ENCODE assay signal across 8 mouse cellular contexts in genomic region chr7:80666198-80666915, GRCm38 (mm10). TPM values are rescaled to one million over a fixed set of nuclear protein-coding genes. Genes with fewer than 3 reads are reported as not detected.
A peak's percentile ranks its signal among the peaks of the same experiment; 100 is the strongest.
DNase-seq lines count a peak whose midpoint lies in the region; ATAC-seq and TF ChIP-seq lines count a peak whose summit lies in the region.

No protein-coding gene starts in this region.

- ATAC-seq in megakaryocyte, adult 5-6 weeks (ENCODE audit: poor library complexity, severe bottlenecking), result no peak
- ATAC-seq in heart, embryonic 15.5 days (replicated peaks; ENCODE audit: insufficient number of reproducible peaks, insufficient read depth, low FRiP score, low read depth), result peak; percentile 74; the same call in 1 of the 2 replicates
- ATAC-seq in stomach, embryonic 15.5 days (ENCODE audit: insufficient read depth, low FRiP score, low read depth), result 0 out of 2 replicates have a peak, but pooled peaks have one; percentile 25

- no peak for TF ChIP-seq CTCF in liver, adult 2 months (IDR thresholded peaks at IDR 0.05; ENCODE audit: low read depth, low read length)

- TF ChIP-seq POLR2A in liver, adult 2 months (IDR thresholded peaks at IDR 0.05; ENCODE audit: extremely low read depth, insufficient read depth, low read length), result no peak

- peak overlapping the region; percentile 89 for H3K4me3 ChIP-seq in megakaryocyte, embryonic 14.5 days (replicated peaks)
- H3K4me3 ChIP-seq in heart, embryonic 15.5 days, result no peak overlapping the region
- H3K4me3 ChIP-seq in liver, adult 2 months (ENCODE audit: insufficient read depth, low read depth, low read length), result no peak overlapping the region
- no peak overlapping the region for H3K4me3 ChIP-seq in stomach, embryonic 15.5 days (replicated peaks)

- H3K79me2 ChIP-seq in liver, adult 2 months (ENCODE audit: control insufficient read depth, insufficient read depth, low read length), result peaks cover 17% of the 10 kb centered on the region

- H3K9me3 ChIP-seq in megakaryocyte, embryonic 14.5 days, result no peaks in the 10 kb centered on the region
- no peaks in the 10 kb centered on the region for H3K9me3 ChIP-seq in heart, embryonic 15.5 days (replicated peaks)
- H3K9me3 ChIP-seq in stomach, embryonic 15.5 days, result no peaks in the 10 kb centered on the region

- peak overlapping the region; percentile 7; the same call in 1 of the 2 replicates for H3K9ac ChIP-seq in heart, embryonic 15.5 days
- H3K9ac ChIP-seq in liver, adult 2 months (ENCODE audit: low read depth, low read length), result no peak overlapping the region
- H3K9ac ChIP-seq in stomach, embryonic 15.5 days, result no peak overlapping the region

- H3K27ac ChIP-seq in heart, embryonic 15.5 days, result peak overlapping the region; percentile 91
- no peak overlapping the region for H3K27ac ChIP-seq in liver, adult 2 months (replicated peaks; ENCODE audit: insufficient read depth, low read depth, low read length)
- H3K27ac ChIP-seq in stomach, embryonic 15.5 days, result peak overlapping the region; percentile 58

- no peaks in the 10 kb centered on the region for H3K27me3 ChIP-seq in megakaryocyte, embryonic 14.5 days (replicated peaks)
- no peaks in the 10 kb centered on the region for H3K27me3 ChIP-seq in heart, embryonic 15.5 days
- H3K27me3 ChIP-seq in liver, adult 2 months (ENCODE audit: control insufficient read depth, insufficient read depth, low read length), result no peaks in the 10 kb centered on the region
- no peaks in the 10 kb centered on the region for H3K27me3 ChIP-seq in stomach, embryonic 15.5 days (replicated peaks)

- H3K4me1 ChIP-seq in megakaryocyte, embryonic 14.5 days, result peaks cover 94% of the 10 kb centered on the region
- peaks cover 37% of the 10 kb centered on the region for H3K4me1 ChIP-seq in heart, embryonic 15.5 days (replicated peaks)
- H3K4me1 ChIP-seq in liver, adult 2 months (ENCODE audit: control insufficient read depth, insufficient read depth, low read length), result peaks cover 19% of the 10 kb centered on the region
- peaks cover 20% of the 10 kb centered on the region for H3K4me1 ChIP-seq in stomach, embryonic 15.5 days

- DNase-seq in liver, adult 2 months (ENCODE audit: extremely low read depth, low read depth, low spot score), result peak; percentile 24
- DNase-seq in testis, postnatal 14 days (ENCODE audit: low spot score), result no peak
- DNase-seq in yolk sac, embryonic 10.5 days (ENCODE audit: low spot score), result no peak
- no peak for DNase-seq in B cell, adult 2 months

- H3K36me3 ChIP-seq in megakaryocyte, embryonic 14.5 days (replicated peaks; ENCODE audit: low read length), result peaks cover 34% of the 10 kb centered on the region
- no peaks in the 10 kb centered on the region for H3K36me3 ChIP-seq in heart, embryonic 15.5 days
- no peaks in the 10 kb centered on the region for H3K36me3 ChIP-seq in liver, adult 2 months (ENCODE audit: control insufficient read depth, insufficient read depth, low read length)
- H3K36me3 ChIP-seq in stomach, embryonic 15.5 days, result no peaks in the 10 kb centered on the region

- 34% methylated on average over 10 of the region's 10 CpGs for WGBS in heart, embryonic 15.5 days
- 66% methylated on average over 10 of the region's 10 CpGs for WGBS in liver, adult 2 months
- 34% methylated on average over 10 of the region's 10 CpGs for WGBS in stomach, embryonic 15.5 days

- peak overlapping the region; percentile 39 for H3K4me2 ChIP-seq in heart, embryonic 15.5 days
- H3K4me2 ChIP-seq in stomach, embryonic 15.5 days, result no peak overlapping the region; the same call in 1 of the 2 replicates

RNA-seq across cellular contexts. Expression of gene Crtc3, which starts 22.3 kb away (rescaled TPM):
- 9.4 and 13.7 TPM in 2 replicates for polyA plus RNA-seq in megakaryocyte, embryonic 14.5 days (2012; ENCODE audit: insufficient read depth, low replicate concordance)
- total RNA-seq in megakaryocyte, adult 5-6 weeks (2015), result 21.3 and 26.9 TPM in 2 replicates
- total RNA-seq in megakaryocyte, adult 5-6 weeks (2017), result 12.5 and 13.0 TPM in 2 replicates
- polyA plus RNA-seq in heart, embryonic 15.5 days (2015; fragmentation: Nextera tagmentation; extraction: Ambion mirVana), result 16.9 and 21.7 TPM in 2 replicates
- total RNA-seq in liver, adult 2 months (2014; rRNA removed), result 3.0 and 5.4 TPM in 2 replicates
- polyA plus RNA-seq in liver, adult 2 months (2012; rRNA removed), result 8.7 and 12.9 TPM in 2 replicates
- 22.6 TPM in 2 replicates for polyA plus RNA-seq in stomach, embryonic 15.5 days (2015; fragmentation: Nextera tagmentation; extraction: Ambion mirVana)
